Mouse (Mus musculus): ENCODE results near the gene Mtus2.
A peak's percentile ranks its signal among the peaks of the same experiment; 100 is the strongest.
"Not testable (repeated sequence)": the region's sequence is repeated elsewhere in the genome, so short reads cannot be mapped to it uniquely, and the experiment has no call there.

Gene Mtus2

DNA sequence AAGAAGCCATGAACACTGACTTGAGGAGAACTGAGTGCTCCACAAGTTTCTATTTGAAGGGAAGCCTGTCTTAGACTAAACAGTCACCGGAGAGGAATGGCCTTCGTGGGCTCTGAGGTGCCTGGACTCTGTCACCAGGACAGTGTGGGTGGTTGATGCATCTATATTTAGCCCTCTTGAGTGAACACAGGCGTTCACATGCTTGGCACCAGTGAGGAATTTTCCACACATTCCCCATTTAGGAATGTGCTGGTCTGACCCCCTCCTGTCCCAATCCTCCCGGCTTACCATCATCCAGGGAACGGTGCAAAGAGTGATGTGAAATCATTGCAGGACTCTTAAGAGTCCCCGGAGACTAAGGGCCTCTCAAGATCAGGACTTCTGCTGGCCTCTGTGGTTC lies 314.9 kb downstream of the Mtus2 start:
- DNase-seq (ENCODE audit: inconsistent age in 2 of 2, low spot score in 1 of 2) = no peak

DNA sequence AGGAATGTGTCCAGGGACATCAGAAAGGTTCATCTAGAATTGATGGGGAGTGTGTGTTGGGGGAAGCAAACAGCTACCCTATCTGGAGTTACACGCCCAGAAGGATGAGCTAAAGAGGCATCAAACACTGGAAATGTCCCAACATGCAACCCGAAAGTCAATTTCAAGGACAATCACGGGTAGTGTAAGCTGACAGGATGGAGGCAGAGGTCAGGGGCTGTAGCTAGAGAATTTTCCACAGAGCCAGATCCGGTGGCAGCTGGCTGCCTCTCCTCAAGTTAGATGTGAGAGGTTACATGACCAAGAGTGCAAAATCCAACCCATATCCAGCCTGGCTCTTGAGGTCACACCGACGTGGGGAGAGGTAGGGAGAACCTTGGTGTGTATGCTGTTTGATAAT lies 315.7 kb downstream of the Mtus2 start:
- DNase-seq (ENCODE audit: inconsistent age in 2 of 2, low spot score in 1 of 2) = no peak

DNA sequence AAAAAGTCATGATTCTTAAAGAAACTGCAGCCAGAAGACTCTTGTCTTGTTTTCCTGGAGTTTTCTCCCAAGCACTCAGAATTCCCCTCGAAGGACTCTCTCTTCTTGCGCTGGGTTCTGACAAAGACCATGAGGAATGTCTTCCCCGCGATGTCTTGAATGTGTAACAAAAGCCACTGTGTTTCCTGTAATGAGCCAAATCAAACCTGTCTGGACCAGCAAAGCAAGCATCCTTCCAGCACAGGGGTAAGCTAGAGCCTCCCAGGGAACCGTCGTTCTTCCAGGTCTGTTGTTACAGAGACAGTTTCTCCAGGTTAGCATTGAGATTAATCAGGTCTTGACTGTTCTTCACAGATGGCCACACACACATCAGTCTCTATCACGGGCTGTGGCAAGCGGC lies 321.1 kb downstream of the Mtus2 start:
- no peak for DNase-seq (ENCODE audit: inconsistent age in 2 of 2, low spot score in 1 of 2)

DNA sequence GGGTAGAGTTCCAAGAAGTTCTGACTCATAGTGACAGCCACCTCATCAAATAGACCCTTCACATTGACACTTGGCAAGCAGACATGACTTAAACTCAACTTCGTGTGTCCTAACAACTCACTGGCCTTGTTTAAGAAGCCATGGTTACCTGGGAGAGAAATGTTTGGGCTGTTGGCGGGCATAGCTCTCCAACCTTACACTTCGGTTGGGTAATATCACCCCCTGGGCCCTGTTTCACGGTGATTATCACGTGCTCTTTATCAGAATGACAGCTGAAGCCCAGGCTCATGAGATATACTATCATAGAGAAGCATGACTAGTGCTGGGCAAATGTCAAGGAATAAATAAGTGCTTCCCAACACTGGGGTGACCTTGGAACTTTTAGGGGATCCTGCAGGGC lies 323.2 kb downstream of the Mtus2 start:
- no peak for DNase-seq (ENCODE audit: inconsistent age in 2 of 2, low spot score in 1 of 2)

DNA sequence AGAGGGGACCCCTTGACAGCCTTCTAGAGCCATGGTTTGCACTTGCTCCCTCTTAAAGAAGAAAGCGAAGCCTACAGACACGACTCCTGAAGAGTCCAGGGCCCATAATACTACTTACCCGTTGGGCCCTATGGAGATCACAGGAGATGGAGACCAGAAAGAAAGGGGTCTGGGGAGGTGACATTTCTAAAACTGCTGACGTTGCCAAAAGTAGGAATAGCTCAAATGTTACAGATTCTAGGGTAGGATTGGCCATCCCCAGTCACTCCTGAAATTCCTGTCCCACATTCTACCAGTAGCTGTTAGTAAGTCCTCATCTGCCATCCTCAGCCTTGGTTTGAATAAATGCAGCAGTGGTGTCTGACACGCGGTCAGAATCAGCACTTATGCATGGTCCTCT lies 325.0 kb downstream of the Mtus2 start:
- no peak for DNase-seq (ENCODE audit: inconsistent age in 2 of 2, low spot score in 1 of 2)

DNA sequence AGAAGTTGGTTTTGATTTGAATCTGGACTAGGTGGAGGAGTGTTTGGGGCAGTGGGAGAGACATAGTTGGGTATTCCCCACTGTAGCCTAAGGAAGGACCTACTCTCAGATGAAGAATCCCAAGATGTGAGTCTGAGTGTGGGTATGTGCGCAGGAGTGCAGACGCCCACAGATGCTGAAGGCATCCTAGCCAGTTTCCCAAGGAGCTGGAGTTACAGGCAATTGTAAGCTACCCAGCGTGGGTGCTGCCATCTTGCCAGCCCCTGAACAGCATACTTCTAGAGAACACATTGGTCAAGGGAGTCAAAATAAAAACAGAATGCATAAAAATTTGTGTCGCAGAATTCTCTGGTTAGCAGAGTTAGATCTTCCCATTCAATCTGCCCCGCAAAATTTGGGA lies 325.5 kb downstream of the Mtus2 start:
- no peak for DNase-seq (ENCODE audit: inconsistent age in 2 of 2, low spot score in 1 of 2)

DNA sequence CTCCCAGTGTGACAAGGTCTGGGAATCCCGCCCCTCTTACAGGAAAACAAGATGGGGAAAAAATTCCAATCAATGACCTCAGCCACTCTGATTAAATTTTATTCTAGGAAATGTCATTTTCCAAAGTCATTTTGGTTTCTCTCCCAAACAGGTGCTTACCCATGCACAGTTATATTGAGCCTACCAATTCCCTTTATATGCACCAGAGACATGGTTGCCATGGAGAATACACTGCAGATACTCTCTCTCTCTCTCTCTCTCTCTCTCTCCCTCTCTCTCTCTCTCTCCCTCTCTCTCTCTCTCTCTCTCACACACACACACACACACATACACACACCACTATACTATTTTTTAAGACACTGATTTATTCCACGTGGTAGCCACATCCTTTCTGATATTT lies 326.1 kb downstream of the Mtus2 start:
- no peak for DNase-seq (ENCODE audit: inconsistent age in 2 of 2, low spot score in 1 of 2)

DNA sequence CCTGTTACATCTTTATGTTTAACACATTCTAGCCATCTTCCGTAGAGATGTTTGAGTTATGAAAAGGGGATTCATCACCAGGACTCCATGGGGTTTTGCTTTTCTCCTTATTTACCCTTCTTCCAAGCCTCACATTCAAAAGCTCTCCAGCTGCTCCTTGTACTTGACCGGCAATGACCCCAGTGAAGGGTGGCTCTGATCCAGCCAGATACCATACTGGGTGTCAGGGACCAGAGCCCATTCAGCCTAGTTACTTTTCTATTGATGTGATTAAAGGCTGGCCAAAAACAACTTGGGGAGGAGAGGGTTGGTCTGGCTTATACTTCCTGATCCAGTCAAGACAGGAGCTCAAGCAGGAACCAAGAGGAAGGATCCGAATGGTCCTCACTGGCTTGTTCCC lies 326.5 kb downstream of the Mtus2 start:
- DNase-seq (ENCODE audit: inconsistent age in 2 of 2, low spot score in 1 of 2) = no peak

DNA sequence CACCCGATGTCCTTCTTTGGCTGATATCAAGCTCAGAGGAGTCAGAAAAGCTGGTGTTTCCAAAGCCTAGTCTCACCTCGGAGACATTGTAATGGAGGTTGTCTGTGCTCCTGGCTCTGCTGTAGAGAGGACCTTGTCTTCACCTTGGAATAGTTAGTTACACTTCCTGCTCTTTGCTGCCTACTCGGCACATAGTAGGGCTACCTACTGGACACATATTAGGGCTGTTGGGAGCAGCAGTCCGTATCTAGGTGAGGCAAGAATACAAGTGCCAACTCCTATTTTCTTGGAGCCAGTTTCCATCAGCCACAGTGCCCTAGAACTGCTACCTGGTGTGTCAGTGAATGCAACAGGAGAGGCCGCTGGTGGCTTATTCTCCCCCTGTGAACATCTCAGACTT lies 330.4 kb downstream of the Mtus2 start:
- no peak for DNase-seq (ENCODE audit: inconsistent age in 2 of 2, low spot score in 1 of 2)

DNA sequence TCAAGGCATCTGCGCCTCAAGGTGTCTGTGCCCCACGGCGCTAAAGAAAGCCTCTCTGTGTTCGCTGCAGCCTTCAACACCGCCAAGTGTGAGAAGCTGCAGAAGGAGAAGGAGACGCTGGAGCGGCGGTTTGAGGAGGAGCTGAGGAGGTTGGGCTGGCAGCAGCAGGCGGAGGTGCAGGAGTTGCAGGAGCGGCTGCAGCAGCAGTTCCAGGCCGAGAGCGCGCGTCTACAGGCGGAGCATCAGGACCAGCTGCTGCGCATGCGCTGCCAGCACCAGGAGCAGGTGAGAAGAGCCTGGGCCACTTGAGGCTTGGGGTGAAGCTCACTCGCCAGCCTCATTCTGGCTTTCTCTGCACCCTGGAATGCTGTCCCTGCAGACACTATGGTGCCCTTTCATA lies 331.7 kb downstream of the Mtus2 start:
- no peak for DNase-seq (ENCODE audit: inconsistent age in 2 of 2, low spot score in 1 of 2)

DNA sequence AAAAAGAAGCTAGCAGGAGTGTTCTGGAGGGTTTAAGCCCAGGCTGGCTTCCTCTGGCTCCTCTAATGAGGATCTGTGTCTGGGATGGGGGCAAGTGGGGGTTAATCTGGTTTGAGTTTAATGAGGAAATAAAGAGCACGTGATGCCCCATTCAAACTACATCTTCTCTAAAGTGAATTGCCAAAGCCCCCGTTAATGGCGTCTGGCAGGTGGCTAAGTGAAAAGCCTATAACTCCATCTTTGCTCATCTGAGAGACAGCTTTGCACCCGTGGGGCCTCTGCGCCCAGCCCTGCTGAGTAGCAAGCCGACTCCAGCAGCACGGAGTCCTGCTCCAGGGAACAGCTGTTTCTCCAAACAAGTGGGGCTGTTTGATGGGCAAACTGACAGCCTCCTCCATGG lies 332.8 kb downstream of the Mtus2 start:
- DNase-seq (ENCODE audit: inconsistent age in 2 of 2, low spot score in 1 of 2) = no peak

DNA sequence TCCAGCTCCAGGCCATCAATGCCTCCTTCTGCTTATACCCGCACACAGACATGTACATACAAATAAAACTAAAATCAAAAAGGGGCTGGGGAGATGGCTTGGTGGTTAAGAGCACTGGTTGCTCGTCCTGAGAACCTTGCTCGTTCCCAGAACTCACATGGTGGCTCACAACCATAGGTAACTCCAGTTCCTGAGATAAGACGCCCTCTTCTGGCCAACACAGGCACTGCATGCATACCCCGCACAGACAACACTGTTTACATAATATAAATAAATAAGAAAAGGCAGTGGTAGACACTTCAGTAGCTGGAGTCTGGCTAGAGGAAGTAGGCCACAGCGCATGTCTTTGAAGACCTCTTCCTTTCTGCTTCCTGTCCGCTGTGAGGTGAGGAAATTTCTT lies 335.7 kb downstream of the Mtus2 start:
- no peak for DNase-seq (ENCODE audit: inconsistent age in 2 of 2, low spot score in 1 of 2)

DNA sequence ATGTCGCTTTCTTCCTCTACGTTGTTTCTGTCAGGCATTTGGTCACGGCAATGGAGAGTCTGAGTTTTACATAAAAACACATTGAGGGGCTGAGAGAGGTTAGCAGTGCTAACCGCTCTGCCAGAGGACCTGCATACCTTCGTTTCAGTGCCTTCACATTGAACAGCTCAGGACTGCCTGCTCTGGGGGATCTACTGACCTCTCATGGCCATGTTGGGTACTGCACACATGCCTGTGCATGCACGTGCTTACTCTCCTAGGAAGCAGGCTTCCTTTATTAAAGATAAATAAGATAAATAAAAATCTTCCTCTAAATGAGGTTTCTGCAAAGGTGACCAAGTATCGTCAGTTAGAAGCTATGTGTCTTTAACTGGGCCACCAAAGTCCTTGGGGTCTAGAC lies 336.2 kb downstream of the Mtus2 start:
- DNase-seq (ENCODE audit: inconsistent age in 2 of 2, low spot score in 1 of 2) = peak in 1 of 2 experiments; percentile 41

DNA sequence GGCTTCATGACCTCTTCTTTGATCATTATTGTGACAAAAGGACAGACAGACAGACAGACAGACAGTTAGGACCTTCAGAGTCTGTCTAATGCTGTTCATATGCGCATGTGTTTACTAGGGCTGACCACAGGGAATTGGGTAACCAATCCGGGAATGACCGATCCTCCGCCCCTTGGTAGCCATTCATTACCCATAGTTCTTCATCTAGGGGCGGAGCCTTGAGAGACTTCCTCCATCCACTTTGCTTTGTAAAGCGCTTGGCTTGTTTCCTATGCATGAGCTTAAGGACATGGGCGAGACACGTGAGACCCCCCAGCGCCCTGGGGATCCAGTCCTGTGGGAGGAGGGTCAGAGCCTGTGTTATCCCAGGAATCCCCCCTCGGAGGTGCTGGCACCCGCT lies 345.8 kb downstream of the Mtus2 start:
- no peak for DNase-seq (ENCODE audit: inconsistent age in 2 of 2, low spot score in 1 of 2)

DNA sequence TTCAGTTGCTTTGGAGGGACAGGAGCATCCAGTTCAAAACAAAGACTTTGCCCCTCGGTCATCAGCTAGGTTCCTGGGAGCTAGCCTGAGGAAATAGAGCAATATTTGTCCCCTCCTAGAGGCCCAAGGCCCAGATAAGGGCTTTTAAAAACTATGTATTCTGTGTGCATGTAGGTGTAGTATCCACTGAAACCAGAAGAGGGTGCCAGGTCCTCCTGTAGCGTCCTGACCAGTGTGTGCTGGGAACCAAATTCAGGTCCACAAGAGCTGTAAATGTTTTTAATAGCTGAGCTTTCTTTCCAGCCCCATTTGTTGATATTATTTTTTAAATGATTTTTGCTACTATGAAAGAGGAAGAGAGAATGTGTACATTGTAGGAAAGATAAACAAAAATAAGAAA lies 347.0 kb downstream of the Mtus2 start:
- DNase-seq (ENCODE audit: inconsistent age in 2 of 2, low spot score in 1 of 2) = no peak

DNA sequence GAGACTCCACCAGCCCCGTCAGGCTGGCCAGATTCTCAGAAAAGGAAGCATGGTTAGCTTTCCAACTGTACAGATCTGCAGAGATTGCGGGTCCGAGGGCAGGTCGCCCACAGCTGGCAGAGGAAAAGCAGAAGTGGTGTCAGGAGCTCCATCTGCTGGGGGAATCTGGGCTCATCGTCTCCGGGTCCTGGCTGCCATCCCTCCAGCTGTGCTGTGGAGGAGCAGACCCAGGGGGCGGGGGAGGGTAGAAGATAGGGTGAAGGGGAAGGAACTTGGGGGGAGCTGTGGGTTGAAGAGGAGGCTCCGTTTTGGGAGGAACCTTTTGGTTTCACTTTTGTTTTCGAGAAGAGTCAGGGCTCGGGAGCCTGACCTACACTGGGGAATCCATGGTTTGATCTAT lies 353.7 kb downstream of the Mtus2 start:
- DNase-seq (ENCODE audit: inconsistent age in 2 of 2, low spot score in 1 of 2) = peak; percentile 39 to 61

DNA sequence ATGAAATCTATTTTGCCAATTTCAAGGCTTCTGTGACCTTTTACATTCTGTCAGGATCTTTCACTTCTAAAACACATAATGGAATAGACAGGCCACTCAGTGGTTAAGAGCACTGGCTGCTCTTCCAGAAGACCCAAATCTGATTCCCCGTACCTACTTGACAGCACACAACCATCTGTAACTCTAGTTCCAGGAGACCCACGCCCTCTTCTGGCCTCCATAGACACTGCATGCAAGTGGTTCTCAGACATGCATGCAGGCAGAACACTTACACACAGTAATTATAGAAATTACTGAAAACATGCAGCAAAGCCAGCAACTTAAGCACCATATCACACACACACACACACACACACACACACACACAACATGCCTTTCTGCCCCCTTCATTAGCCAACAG lies 355.3 kb downstream of the Mtus2 start:
- peak; percentile 45 to 63 for DNase-seq (ENCODE audit: inconsistent age in 2 of 2, low spot score in 1 of 2)

DNA sequence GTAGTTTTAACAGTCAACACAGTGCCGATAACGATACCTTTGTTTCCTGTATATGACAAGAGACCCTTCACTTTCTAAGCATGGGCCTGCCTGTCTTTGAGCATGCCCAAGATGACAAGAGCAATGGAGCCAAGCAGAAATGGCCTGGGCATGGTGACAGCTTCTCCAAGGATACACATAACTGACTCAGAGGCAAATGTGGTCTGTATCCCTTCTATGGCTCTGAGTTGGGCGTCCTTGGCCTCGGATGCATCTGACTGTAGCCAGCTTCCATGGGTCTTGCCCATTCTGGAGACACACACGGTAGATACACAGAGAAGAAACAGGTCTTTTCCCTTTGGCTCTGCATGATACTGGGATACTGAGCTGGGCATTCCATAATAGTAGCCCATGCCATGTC lies 357.8 kb downstream of the Mtus2 start:
- peak; percentile 83 to 92 for DNase-seq (ENCODE audit: inconsistent age in 2 of 2, low spot score in 1 of 2)

DNA sequence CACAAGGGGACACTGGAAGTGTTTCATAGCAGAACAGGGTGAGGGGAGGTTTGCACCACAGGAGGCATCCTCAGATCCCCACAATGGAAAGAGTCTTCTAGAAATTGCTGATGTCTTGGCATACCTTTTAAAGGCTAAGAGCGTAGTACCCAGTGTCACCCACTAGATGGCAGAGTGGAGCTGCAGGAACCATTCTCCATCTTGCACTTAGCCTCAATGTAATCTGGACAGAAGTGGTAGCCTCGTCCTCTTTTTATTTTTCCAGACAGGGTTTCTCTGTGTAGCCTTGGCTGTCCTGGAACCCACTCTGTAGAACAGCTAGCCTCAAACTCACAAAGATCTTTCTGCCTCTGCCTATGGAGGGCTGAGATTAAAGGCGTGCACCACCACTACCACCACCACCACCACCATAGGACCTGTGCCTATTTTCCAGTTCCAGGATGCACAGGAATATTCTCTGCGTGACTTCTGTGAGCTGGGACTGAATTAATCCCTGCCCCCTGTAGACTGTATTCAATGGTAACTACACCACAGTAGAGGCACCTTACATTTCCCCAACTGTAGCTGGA lies 368.3 kb downstream of the Mtus2 start:
- peak; percentile 52 to 88 for DNase-seq (ENCODE audit: inconsistent age in 2 of 2, low spot score in 1 of 2)

DNA sequence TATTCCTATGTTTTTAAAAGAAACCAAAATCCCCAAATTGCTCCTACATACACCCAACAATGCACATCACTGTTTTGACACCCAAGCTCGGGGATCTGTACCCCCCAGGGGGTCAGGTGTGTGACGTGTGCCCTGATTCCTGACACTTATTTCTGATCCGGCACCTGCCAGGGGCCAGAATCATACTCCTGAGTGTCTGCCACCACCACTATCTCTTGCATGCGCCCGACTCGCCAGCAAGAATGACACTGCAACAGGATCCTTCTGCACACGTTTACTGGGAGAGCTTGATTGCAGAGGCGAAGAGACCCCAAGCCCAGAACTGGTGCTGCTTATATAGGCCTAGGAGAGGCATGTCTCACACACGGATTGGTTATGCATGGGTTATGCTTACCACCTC lies 369.2 kb downstream of the Mtus2 start:
- not testable (repeated sequence) for DNase-seq (ENCODE audit: inconsistent age in 2 of 2, low spot score in 1 of 2)

DNA sequence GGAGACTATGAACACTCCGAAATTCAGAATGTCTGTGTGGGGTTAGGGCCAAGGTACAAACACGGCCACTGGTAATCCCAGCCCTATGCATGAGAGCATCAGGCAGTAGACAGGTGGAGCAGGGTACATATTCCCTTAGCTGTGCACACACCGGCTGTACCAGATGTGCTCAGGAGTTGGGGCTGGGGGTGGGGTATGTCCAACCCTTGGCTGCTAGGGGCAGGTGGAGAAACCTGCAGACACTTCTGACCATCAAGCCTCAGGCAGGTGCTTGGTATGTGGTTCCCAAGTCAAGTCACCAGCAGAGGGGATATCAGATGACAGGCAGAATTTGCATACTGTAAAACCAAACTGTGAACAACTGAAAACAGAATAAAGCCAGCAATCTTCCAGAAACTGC lies 371.9 kb downstream of the Mtus2 start:
- DNase-seq (ENCODE audit: inconsistent age in 2 of 2, low spot score in 1 of 2) = no peak

DNA sequence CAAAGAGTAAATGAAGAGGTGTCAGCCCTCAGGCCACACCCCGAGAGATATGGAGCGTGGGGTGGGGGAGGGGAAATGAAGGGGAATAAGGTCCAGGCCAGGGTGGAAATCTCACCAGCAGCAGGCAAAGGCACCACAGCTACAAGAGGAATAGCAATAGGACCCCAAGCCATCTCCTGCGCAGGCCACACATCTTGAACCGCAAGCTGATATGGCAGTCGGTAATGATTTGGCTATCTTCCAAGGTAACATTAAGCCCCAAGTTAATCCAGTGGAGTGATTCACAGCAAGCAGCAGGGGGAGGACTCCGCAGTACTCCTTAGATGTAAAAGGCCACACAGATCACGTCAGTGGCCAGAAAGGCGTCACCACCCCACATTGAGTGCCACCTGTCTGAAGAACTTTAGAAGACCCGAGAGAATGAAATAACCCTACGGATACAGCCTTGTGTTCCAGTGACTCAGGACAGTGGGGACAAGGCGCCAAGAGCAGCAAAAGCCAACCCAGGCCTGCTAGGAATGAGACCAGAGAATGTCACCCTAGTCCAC lies 374.2 kb downstream of the Mtus2 start:
- peak; percentile 44 to 68 for DNase-seq (ENCODE audit: inconsistent age in 2 of 2, low spot score in 1 of 2)

DNA sequence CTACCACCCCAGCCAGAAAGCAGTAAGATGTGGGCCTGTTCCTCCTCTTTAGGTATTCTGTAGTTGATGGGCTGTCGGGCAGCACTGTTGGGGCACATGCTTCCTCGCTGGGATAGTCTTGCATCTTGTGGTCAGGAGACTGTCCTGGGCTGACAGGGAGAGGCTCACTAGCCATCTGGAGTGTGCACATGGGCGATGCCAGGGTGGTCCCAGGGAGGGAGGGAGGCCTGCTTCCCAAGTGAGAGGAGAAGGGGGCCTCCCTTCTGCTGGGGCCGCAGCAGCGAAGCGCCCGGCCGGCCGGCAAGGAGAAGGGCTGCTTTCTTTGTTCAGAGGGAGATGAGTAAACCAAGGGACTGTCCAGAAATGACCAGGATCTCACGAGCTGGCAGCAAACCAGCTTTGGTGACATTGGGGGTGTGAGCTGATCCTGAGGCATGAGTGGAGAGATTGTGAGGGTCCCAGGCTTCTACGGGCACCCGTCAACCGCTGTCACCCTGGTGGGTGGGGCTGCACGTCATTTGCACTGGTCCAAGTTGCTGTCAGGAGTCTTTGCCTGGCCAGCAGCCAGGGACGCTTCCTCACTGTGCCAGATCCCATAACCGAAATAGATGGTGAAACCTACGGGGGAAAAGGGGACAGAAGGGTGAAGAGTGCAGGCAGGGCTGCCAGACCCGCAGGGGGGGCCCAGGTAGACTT lies 375.0 kb downstream of the Mtus2 start:
- peak; percentile 36 to 41 for DNase-seq (ENCODE audit: inconsistent age in 2 of 2, low spot score in 1 of 2)

Data from adrenal gland, adult (tissue).